Mouse (Mus musculus) limb, embryonic 10.5 days (tissue): ENCODE measurements around the gene Emc3. TPM values are rescaled to one million over a fixed set of nuclear protein-coding genes. Genes with fewer than 3 reads are reported as not detected.

Experiments used
- DNase-seq: peaks from one replicate; pipeline ENCODE4 v3.0.0-alpha.2; 2017; ENCODE audit warnings: low spot score
- H3K27ac ChIP-seq: fragments of 300-500 bp; sonication (generic); 2 replicates; pipeline ENCODE4 v1.5.1; 2016; ENCODE audit warnings: mild to moderate bottlenecking
- H3K27me3 ChIP-seq: fragments of 300-500 bp; sonication (generic); 2 replicates; pipeline ENCODE4 v1.6.1; 2016; ENCODE audit warnings: low read depth, mild to moderate bottlenecking; ENCODE audit not compliant: poor library complexity, severe bottlenecking
- H3K36me3 ChIP-seq: fragments of 300-500 bp; sonication (generic); 2 replicates; pipeline ENCODE4 v1.6.1; 2016; ENCODE audit warnings: mild to moderate bottlenecking, moderate library complexity
- H3K4me1 ChIP-seq: fragments of 300-500 bp; sonication (generic); 2 replicates; pipeline ENCODE4 v1.6.1; 2016
- H3K4me3 ChIP-seq: fragments of 300-500 bp; sonication (generic); 2 replicates; pipeline ENCODE4 v1.5.1; 2016; ENCODE audit warnings: mild to moderate bottlenecking, moderate library complexity
- H3K9me3 ChIP-seq: fragments of 300-500 bp; sonication (generic); replicated peaks from 2 replicates; pipeline ENCODE4 v1.6.1; 2016; ENCODE audit warnings: mild to moderate bottlenecking
- WGBS: fragments of 180-500 bp; shearing (Covaris S2); methylation state at CpG from one replicate; pipeline ENCODE4 v1.1.7; 2016; 5-methylcytosine and 5-hydroxymethylcytosine counted together
- polyA plus RNA-seq: library from polyadenylated mRNA; unstranded; fragments of >200 nt; fragmentation: Nextera tagmentation; extraction: Ambion mirVana; gene quantifications from 2 replicates; pipeline ENCODE4 v1.2.1, GENCODE M21; 2016

The Emc3 gene
- 75.8 and 75.9 TPM in 2 replicates for polyA plus RNA-seq

- peak; percentile 97 for DNase-seq
- 2% methylated on average over 47 of the region's 47 CpGs for WGBS
Observed at GRCm38 (mm10) chr6:113530932-113531839, at the start of gene Emc3, which contains the start of gene Fancd2. Emc3 (minus strand) TSS chr6:113531652. Fancd2 (plus strand) TSS chr6:113531682.

GRCm38 (mm10) chr6:113579306-113579705 is 47.9 kb upstream of the Emc3 start:
- Histone ChIP-seq H3K4me3 (no peak overlapping the region), H3K27ac (no peak overlapping the region), H3K9me3 (no peaks in the 10 kb centered on the region), H3K27me3 (no peaks in the 10 kb centered on the region), H3K36me3 (peaks cover 74% of the 10 kb centered on the region), H3K4me1 (no peaks in the 10 kb centered on the region)
- 93% methylated on average over 3 of the region's 3 CpGs for WGBS
- no peak for DNase-seq

More at GRCm38 (mm10) chr6:113530932-113531839, at the start of gene Emc3, which contains the start of gene Fancd2:
- Histone ChIP-seq H3K9me3 (no peaks in the 10 kb centered on the region), H3K27me3 (no peaks in the 10 kb centered on the region), H3K4me1 (peaks cover 14% of the 10 kb centered on the region), H3K4me3 (peak within 1 kb of the TSS; percentile 91), H3K27ac (peak within 1 kb of the TSS; percentile 90), H3K36me3 (peaks cover 31% of the 10 kb centered on the region)

- Histone ChIP-seq H3K27me3 (no peaks in the 10 kb centered on the region), H3K9me3 (no peaks in the 10 kb centered on the region), H3K36me3 (peaks cover 80% of the 10 kb centered on the region), H3K4me3 (no peak overlapping the region), H3K27ac (no peak overlapping the region), H3K4me1 (no peaks in the 10 kb centered on the region)
- DNase-seq, result no peak
- WGBS, result 97% methylated on average over 6 of the region's 6 CpGs
Observed at GRCm38 (mm10) chr6:113576044-113576443, 44.6 kb upstream of the Emc3 start.

GRCm38 (mm10) chr6:113564557-113564956 is 33.1 kb upstream of the Emc3 start:
- 94% methylated on average over 1 of the region's 1 CpGs for WGBS
- DNase-seq, result no peak
- no peaks in the 10 kb centered on the region for H3K4me1 ChIP-seq
- H3K4me3 ChIP-seq, result no peak overlapping the region
- H3K9me3 ChIP-seq, result no peaks in the 10 kb centered on the region
- peaks cover 98% of the 10 kb centered on the region for H3K36me3 ChIP-seq
- H3K27me3 ChIP-seq, result no peaks in the 10 kb centered on the region
- no peak overlapping the region for H3K27ac ChIP-seq

GRCm38 (mm10) chr6:113559736-113560135 is 28.3 kb upstream of the Emc3 start:
- H3K36me3 ChIP-seq, result peaks cover 83% of the 10 kb centered on the region
- no peaks in the 10 kb centered on the region for H3K27me3 ChIP-seq
- no peak overlapping the region for H3K27ac ChIP-seq
- WGBS, result 88% methylated on average over 6 of the region's 6 CpGs
- H3K9me3 ChIP-seq, result no peaks in the 10 kb centered on the region
- no peaks in the 10 kb centered on the region for H3K4me1 ChIP-seq
- no peak overlapping the region for H3K4me3 ChIP-seq
- no peak for DNase-seq

- Histone ChIP-seq H3K27ac (no peak overlapping the region), H3K4me3 (no peak overlapping the region), H3K36me3 (peaks cover 71% of the 10 kb centered on the region), H3K9me3 (no peaks in the 10 kb centered on the region), H3K4me1 (no peaks in the 10 kb centered on the region), H3K27me3 (no peaks in the 10 kb centered on the region)
- DNase-seq, result no peak
- 96% methylated on average over 9 of the region's 12 CpGs for WGBS
Observed at GRCm38 (mm10) chr6:113543906-113544481, 12.5 kb upstream of the Emc3 start.

- no peak overlapping the region for H3K27ac ChIP-seq
- H3K36me3 ChIP-seq, result peaks cover 69% of the 10 kb centered on the region
- no peaks in the 10 kb centered on the region for H3K9me3 ChIP-seq
- H3K4me1 ChIP-seq, result no peaks in the 10 kb centered on the region
- no peak for DNase-seq
- no peaks in the 10 kb centered on the region for H3K27me3 ChIP-seq
- 88% methylated on average over 6 of the region's 6 CpGs for WGBS
- H3K4me3 ChIP-seq, result no peak overlapping the region
Observed at GRCm38 (mm10) chr6:113541610-113542009, 10.2 kb upstream of the Emc3 start.

- H3K27me3 ChIP-seq, result no peaks in the 10 kb centered on the region
- H3K27ac ChIP-seq, result no peak overlapping the region
- DNase-seq, result no peak
- peaks cover 43% of the 10 kb centered on the region for H3K36me3 ChIP-seq
- no peak overlapping the region for H3K4me3 ChIP-seq
- no peaks in the 10 kb centered on the region for H3K9me3 ChIP-seq
- peaks cover 14% of the 10 kb centered on the region for H3K4me1 ChIP-seq
- WGBS, result 90% methylated on average over 7 of the region's 7 CpGs
Observed at GRCm38 (mm10) chr6:113534886-113535285, 3.4 kb upstream of the Emc3 start.

- Histone ChIP-seq H3K4me1 (peaks cover 14% of the 10 kb centered on the region), H3K27ac (peak overlapping the region; percentile 90), H3K36me3 (peaks cover 34% of the 10 kb centered on the region), H3K4me3 (peak overlapping the region; percentile 91), H3K9me3 (no peaks in the 10 kb centered on the region), H3K27me3 (no peaks in the 10 kb centered on the region)
- peak; percentile 38 for DNase-seq
- 6% methylated on average over 7 of the region's 7 CpGs for WGBS
Observed at GRCm38 (mm10) chr6:113531840-113532404, 470 bp upstream of the Emc3 start.

GRCm38 (mm10) chr6:113523420-113523819 is 8.0 kb downstream of the Emc3 start:
- WGBS, result 95% methylated on average over 8 of the region's 8 CpGs
- no peaks in the 10 kb centered on the region for H3K9me3 ChIP-seq
- no peak overlapping the region for H3K4me3 ChIP-seq
- no peak overlapping the region for H3K27ac ChIP-seq
- no peaks in the 10 kb centered on the region for H3K27me3 ChIP-seq
- no peaks in the 10 kb centered on the region for H3K4me1 ChIP-seq
- peaks cover 84% of the 10 kb centered on the region for H3K36me3 ChIP-seq
- no peak for DNase-seq

- H3K4me3 ChIP-seq, result no peak overlapping the region
- H3K27ac ChIP-seq, result no peak overlapping the region
- peaks cover 87% of the 10 kb centered on the region for H3K36me3 ChIP-seq
- H3K27me3 ChIP-seq, result no peaks in the 10 kb centered on the region
- H3K4me1 ChIP-seq, result no peaks in the 10 kb centered on the region
- no peaks in the 10 kb centered on the region for H3K9me3 ChIP-seq
- WGBS, result 80% methylated on average over 1 of the region's 1 CpGs
- no peak for DNase-seq
Observed at GRCm38 (mm10) chr6:113522310-113522709, 9.1 kb downstream of the Emc3 start.

- Histone ChIP-seq H3K27me3 (no peaks in the 10 kb centered on the region), H3K27ac (no peak overlapping the region), H3K4me1 (no peaks in the 10 kb centered on the region), H3K36me3 (peaks cover 97% of the 10 kb centered on the region), H3K9me3 (no peaks in the 10 kb centered on the region), H3K4me3 (no peak overlapping the region)
- DNase-seq, result no peak
- 96% methylated on average over 8 of the region's 8 CpGs for WGBS
Observed at GRCm38 (mm10) chr6:113517434-113518080, 13.9 kb downstream of the Emc3 start.
